Mouse (Mus musculus) spleen, adult 18-20 months (tissue): ENCODE data around the gene Carns1.
A peak's percentile ranks its signal among the peaks of the same experiment; 100 is the strongest.
"Not testable (repeated sequence)": the region's sequence is repeated elsewhere in the genome, so short reads cannot be mapped to it uniquely, and the experiment has no call there.

ENCODE experiments used
- DNase-seq, 2 experiments: peaks; one replicate each; pipeline ENCODE4 v3.0.0; 2022; ENCODE audit warnings: mixed read lengths in 2 of 2

Gene Carns1

GRCm38 (mm10) chr19:4149283-4149682 lies 26.0 kb downstream of the Carns1 start:
- no peak for DNase-seq

- DNase-seq = no peak
Observed at GRCm38 (mm10) chr19:4148819-4149218, 26.5 kb downstream of the Carns1 start.

GRCm38 (mm10) chr19:4148491-4148806 lies 26.8 kb downstream of the Carns1 start, which contains the start of gene Coro1b:
Gene Coro1b (plus strand): TSS chr19:4148619.
- peak; percentile 94 to 95 for DNase-seq

- DNase-seq = no peak
Observed at GRCm38 (mm10) chr19:4147782-4148490, 27.3 kb downstream of the Carns1 start.

- DNase-seq = no peak
Observed at GRCm38 (mm10) chr19:4147022-4147405, 28.3 kb downstream of the Carns1 start.

GRCm38 (mm10) chr19:4146366-4147021 lies 28.8 kb downstream of the Carns1 start:
- DNase-seq = no peak

- no peak for DNase-seq
Observed at GRCm38 (mm10) chr19:4145936-4146335, 29.3 kb downstream of the Carns1 start.

GRCm38 (mm10) chr19:4144550-4145498 lies 30.5 kb downstream of the Carns1 start:
- DNase-seq = peak in 1 of 2 experiments; percentile 61

GRCm38 (mm10) chr19:4143759-4144268 lies 31.5 kb downstream of the Carns1 start, which contains the start of gene Cabp4:
Gene Cabp4 (minus strand): TSS chr19:4144033.
- no peak for DNase-seq

GRCm38 (mm10) chr19:4142416-4143173 lies 32.7 kb downstream of the Carns1 start:
- no peak for DNase-seq

- no peak for DNase-seq
Observed at GRCm38 (mm10) chr19:4140147-4140546, 35.1 kb downstream of the Carns1 start.

GRCm38 (mm10) chr19:4139446-4139845 lies 35.8 kb downstream of the Carns1 start, which contains the start of gene Gpr152:
Gene Gpr152 (plus strand): TSS chr19:4139787.
- no peak for DNase-seq

- DNase-seq = no peak
Observed at GRCm38 (mm10) chr19:4137913-4138312, 37.4 kb downstream of the Carns1 start.

- DNase-seq = no peak
Observed at GRCm38 (mm10) chr19:4136463-4136862, 38.8 kb downstream of the Carns1 start.

- not testable (repeated sequence) for DNase-seq
Observed at GRCm38 (mm10) chr19:4135963-4136345, 39.3 kb downstream of the Carns1 start.

GRCm38 (mm10) chr19:4135229-4135962 lies 39.9 kb downstream of the Carns1 start:
- not testable (repeated sequence) for DNase-seq

- DNase-seq = no peak
Observed at GRCm38 (mm10) chr19:4134354-4134753, 40.9 kb downstream of the Carns1 start.

- no peak for DNase-seq
Observed at GRCm38 (mm10) chr19:4131768-4132167, 43.5 kb downstream of the Carns1 start.

- no peak for DNase-seq
Observed at GRCm38 (mm10) chr19:4131075-4131474, 44.2 kb downstream of the Carns1 start.

- DNase-seq = no peak
Observed at GRCm38 (mm10) chr19:4130106-4130505, 45.2 kb downstream of the Carns1 start.

GRCm38 (mm10) chr19:4129462-4129861 lies 45.8 kb downstream of the Carns1 start:
- DNase-seq = no peak
